Mouse (Mus musculus): Measurements from ENCODE around the gene Scn8a.

GRCm38 (mm10) chr15:101074067-101074466 lies 204.4 kb downstream of the Scn8a start:
- TF ChIP-seq CTCF (IDR thresholded peaks at IDR 0.05; ENCODE audit: borderline replicate concordance, insufficient read depth, low read length) (no peak), POLR2A (IDR thresholded peaks at IDR 0.05; ENCODE audit: low read depth, low read length) (no peak)
